Mouse (Mus musculus): ENCODE data around the gene Gtf3c6.

Gtf3c6 gene

GRCm38 (mm10) chr10:40257414-40258255 lies at the start of gene Gtf3c6:
Gene Gtf3c6 (minus strand): TSS chr10:40258108.
- in situ Hi-C loops (cut with MboI, MseI): loop anchor here (5.0 to 10.0 kb wide), 3 partner anchors 45 to 1217 kb away; partner anchors contain the start of genes Amd1 and Mical1

GRCm38 (mm10) chr10:40305989-40306388 lies 48.1 kb upstream of the Gtf3c6 start:
- in situ Hi-C loops (cut with MboI, MseI): no loop called here

GRCm38 (mm10) chr10:40302140-40302985 lies 44.5 kb upstream of the Gtf3c6 start, which contains the start of gene Amd1:
Gene Amd1 (minus strand): TSS chr10:40302186.
- in situ Hi-C loops (cut with MboI, MseI): loop anchor here (5.0 kb wide), 1 partner anchor 45 kb away; the partner anchor contains the start of gene Gtf3c6

- in situ Hi-C loops (cut with MboI, MseI): loop anchor here (5.0 kb wide), 1 partner anchor 44 kb away; the partner anchor contains the start of gene Gtf3c6
Observed at GRCm38 (mm10) chr10:40301181-40302075, 43.5 kb upstream of the Gtf3c6 start.

- in situ Hi-C loops (cut with MboI, MseI): loop anchor here (5.0 kb wide), 1 partner anchor 43 kb away; the partner anchor contains the start of gene Gtf3c6
Observed at GRCm38 (mm10) chr10:40300648-40301171, 42.8 kb upstream of the Gtf3c6 start.

GRCm38 (mm10) chr10:40292640-40293039 lies 34.7 kb upstream of the Gtf3c6 start:
- in situ Hi-C loops (cut with MboI, MseI): no loop called here

GRCm38 (mm10) chr10:40286767-40287166 lies 28.9 kb upstream of the Gtf3c6 start:
- in situ Hi-C loops (cut with MboI, MseI): no loop called here

- in situ Hi-C loops (cut with MboI, MseI): no loop called here
Observed at GRCm38 (mm10) chr10:40285571-40285970, 27.7 kb upstream of the Gtf3c6 start.

- in situ Hi-C loops (cut with MboI, MseI): no loop called here
Observed at GRCm38 (mm10) chr10:40284997-40285396, 27.1 kb upstream of the Gtf3c6 start.

GRCm38 (mm10) chr10:40284179-40284831 lies 26.4 kb upstream of the Gtf3c6 start:
- in situ Hi-C loops (cut with MboI, MseI): no loop called here

GRCm38 (mm10) chr10:40283636-40284035 lies 25.7 kb upstream of the Gtf3c6 start:
- in situ Hi-C loops (cut with MboI, MseI): no loop called here

GRCm38 (mm10) chr10:40281565-40281964 lies 23.7 kb upstream of the Gtf3c6 start:
- in situ Hi-C loops (cut with MboI, MseI): no loop called here

GRCm38 (mm10) chr10:40278317-40278716 lies 20.4 kb upstream of the Gtf3c6 start:
- in situ Hi-C loops (cut with MboI, MseI): no loop called here

- in situ Hi-C loops (cut with MboI, MseI): no loop called here
Observed at GRCm38 (mm10) chr10:40275991-40276390, 18.1 kb upstream of the Gtf3c6 start.

GRCm38 (mm10) chr10:40273938-40274337 lies 16.0 kb upstream of the Gtf3c6 start:
- in situ Hi-C loops (cut with MboI, MseI): no loop called here

- in situ Hi-C loops (cut with MboI, MseI): no loop called here
Observed at GRCm38 (mm10) chr10:40271216-40271615, 13.3 kb upstream of the Gtf3c6 start.

- in situ Hi-C loops (cut with MboI, MseI): loop anchor here (5.0 kb wide), 1 partner anchor 72 kb away; the partner anchor contains the start of gene Cdk19
Observed at GRCm38 (mm10) chr10:40264920-40265319, 7.0 kb upstream of the Gtf3c6 start.

- in situ Hi-C loops (cut with MboI, MseI): no loop called here
Observed at GRCm38 (mm10) chr10:40263691-40264090, 5.8 kb upstream of the Gtf3c6 start.

- in situ Hi-C loops (cut with MboI, MseI): no loop called here
Observed at GRCm38 (mm10) chr10:40262200-40262599, 4.3 kb upstream of the Gtf3c6 start.

- in situ Hi-C loops (cut with MboI, MseI): no loop called here
Observed at GRCm38 (mm10) chr10:40260305-40260704, 2.4 kb upstream of the Gtf3c6 start.
